Mouse (Mus musculus): ENCODE data around the gene Alx1.

GRCm38 (mm10) chr10:103028253-103029131 lies 1.5 kb downstream of the Alx1 start:
- no peak for TF ChIP-seq CTCF (conservative IDR thresholded peaks at IDR 0.05; ENCODE audit: low read length)
- no peak for TF ChIP-seq NANOG (IDR thresholded peaks at IDR 0.05; ENCODE audit: borderline replicate concordance, low read length)
- TF ChIP-seq POU5F1 (IDR thresholded peaks at IDR 0.05; ENCODE audit: borderline replicate concordance, low read length), result no peak
